Mouse (Mus musculus) forebrain, embryonic 12.5 days (tissue): ENCODE measurements around the gene Eif4e1b. TPM values are rescaled to one million over a fixed set of nuclear protein-coding genes. Genes with fewer than 3 reads are reported as not detected.

Experiments
- polyA plus RNA-seq: library from polyadenylated mRNA; unstranded; fragments of >200 nt; fragmentation: Nextera tagmentation; extraction: Ambion mirVana; gene quantifications from 2 replicates; pipeline ENCODE4 v1.2.1, GENCODE M21; 2016

Eif4e1b gene
- polyA plus RNA-seq, 1 experiment from 2014 or later: not detected

Other genes with a start within 250 kb of the Eif4e1b start
- 243 and 259 TPM in 2 replicates for gene 4833439L19Rik, start 218.6 kb upstream of the Eif4e1b start, polyA plus RNA-seq
- 44.4 and 50.3 TPM in 2 replicates for gene Arl10, start 209.0 kb upstream of the Eif4e1b start, polyA plus RNA-seq
- gene Nop16, start 193.9 kb upstream of the Eif4e1b start, polyA plus RNA-seq: 60.4 and 62.0 TPM in 2 replicates
- gene Higd2a, start 193.8 kb upstream of the Eif4e1b start, polyA plus RNA-seq: 166 and 167 TPM in 2 replicates
- gene Cltb, start 172.7 kb upstream of the Eif4e1b start, polyA plus RNA-seq: 32.7 and 34.6 TPM in 2 replicates
- gene Faf2, start 162.2 kb upstream of the Eif4e1b start, polyA plus RNA-seq: 74.1 and 76.7 TPM in 2 replicates
- 102 and 113 TPM in 2 replicates for gene Rnf44, start 90.1 kb upstream of the Eif4e1b start, polyA plus RNA-seq
- gene Cdhr2, start 82.5 kb upstream of the Eif4e1b start, polyA plus RNA-seq: 0.05 TPM in 1 of 2 replicates, not detected in the other
- gene Gprin1, start 34.1 kb upstream of the Eif4e1b start, polyA plus RNA-seq: 4.3 and 11.3 TPM in 2 replicates
- gene Sncb, start 17.4 kb upstream of the Eif4e1b start, polyA plus RNA-seq: 2.7 and 3.6 TPM in 2 replicates
- gene Tspan17, start 5.4 kb downstream of the Eif4e1b start, polyA plus RNA-seq: 12.8 and 14.2 TPM in 2 replicates
- 4.8 and 5.6 TPM in 2 replicates for gene Unc5a, start 165.4 kb downstream of the Eif4e1b start, polyA plus RNA-seq
- 0.32 and 0.96 TPM in 2 replicates for gene Hk3, start 237.4 kb downstream of the Eif4e1b start, polyA plus RNA-seq